Mouse (Mus musculus): Measurements from ENCODE around the gene Ankrd34a. TPM values are rescaled to one million over a fixed set of nuclear protein-coding genes. Genes with fewer than 3 reads are reported as not detected.

Gene Ankrd34a
- polyA plus RNA-seq, 1 experiment, result 3.7 TPM

GRCm38 (mm10) chr3:96573611-96574511 is 22.6 kb upstream of the Ankrd34a start:
- TF ChIP-seq MAX (IDR thresholded peaks at IDR 0.05) (no peak), CEBPB (IDR thresholded peaks at IDR 0.05; ENCODE audit: low read depth) (no peak), USF1 (IDR thresholded peaks at IDR 0.05; ENCODE audit: low read depth) (no peak), MYOD1 (IDR thresholded peaks at IDR 0.05; ENCODE audit: control insufficient read depth, insufficient read length, low read depth) (no peak), CTCF (IDR thresholded peaks at IDR 0.05; ENCODE audit: control insufficient read depth, insufficient read depth, insufficient read length) (no peak), FOSL1 (IDR thresholded peaks at IDR 0.05; ENCODE audit: insufficient read depth, low read length, poor library complexity, severe bottlenecking) (no peak), MYOG (IDR thresholded peaks at IDR 0.05; ENCODE audit: control insufficient read depth, extremely low read depth, insufficient read length) (no peak)
- no peak overlapping the region for H3K4me3 ChIP-seq (ENCODE audit: insufficient read depth, poor library complexity, severe bottlenecking)
- no peaks in the 10 kb centered on the region for H3K36me3 ChIP-seq (ENCODE audit: control insufficient read depth, insufficient read depth)

GRCm38 (mm10) chr3:96575272-96575984 is 21.0 kb upstream of the Ankrd34a start:
- Histone ChIP-seq H3ac (ENCODE audit: control insufficient read depth, insufficient read length, low read depth) (no peak overlapping the region), H3K27me3 (ENCODE audit: control insufficient read depth, insufficient read depth, insufficient read length) (no peaks in the 10 kb centered on the region), H3K79me2 (ENCODE audit: control insufficient read depth, insufficient read depth) (no peaks in the 10 kb centered on the region), H3K4me3 (ENCODE audit: insufficient read depth, poor library complexity, severe bottlenecking) (no peak overlapping the region), H3K36me3 (ENCODE audit: control insufficient read depth, insufficient read depth) (no peaks in the 10 kb centered on the region), H3K79me3 (ENCODE audit: low read depth) (no peaks in the 10 kb centered on the region)
- no peak for TF ChIP-seq CEBPB (IDR thresholded peaks at IDR 0.05; ENCODE audit: low read depth)

More at GRCm38 (mm10) chr3:96573611-96574511, 22.6 kb upstream of the Ankrd34a start:
- H3K79me2 ChIP-seq (ENCODE audit: control insufficient read depth, insufficient read depth), result no peaks in the 10 kb centered on the region
- H3ac ChIP-seq (ENCODE audit: control insufficient read depth, insufficient read length, low read depth), result no peak overlapping the region
- no peaks in the 10 kb centered on the region for H3K27me3 ChIP-seq (ENCODE audit: control insufficient read depth, insufficient read depth, insufficient read length)
- H3K79me3 ChIP-seq (ENCODE audit: low read depth), result no peaks in the 10 kb centered on the region

- no peak overlapping the region for H3K4me3 ChIP-seq (ENCODE audit: insufficient read depth, poor library complexity, severe bottlenecking)
- no peaks in the 10 kb centered on the region for H3K79me2 ChIP-seq (ENCODE audit: control insufficient read depth, insufficient read depth)
- TF ChIP-seq CEBPB (IDR thresholded peaks at IDR 0.05; ENCODE audit: low read depth) (peak; percentile 87), MYOD1 (IDR thresholded peaks at IDR 0.05; ENCODE audit: control insufficient read depth, insufficient read length, low read depth) (no peak), CTCF (IDR thresholded peaks at IDR 0.05; ENCODE audit: control insufficient read depth, insufficient read depth, insufficient read length) (no peak), FOSL1 (IDR thresholded peaks at IDR 0.05; ENCODE audit: insufficient read depth, low read length, poor library complexity, severe bottlenecking) (no peak), USF1 (IDR thresholded peaks at IDR 0.05; ENCODE audit: low read depth) (no peak)
- H3ac ChIP-seq (ENCODE audit: control insufficient read depth, insufficient read length, low read depth), result peak overlapping the region; percentile 48
- no peaks in the 10 kb centered on the region for H3K27me3 ChIP-seq (ENCODE audit: control insufficient read depth, insufficient read depth, insufficient read length)
- H3K36me3 ChIP-seq (ENCODE audit: control insufficient read depth, insufficient read depth), result no peaks in the 10 kb centered on the region
- H3K79me3 ChIP-seq (ENCODE audit: low read depth), result no peaks in the 10 kb centered on the region
Measured at GRCm38 (mm10) chr3:96576005-96576658, 20.3 kb upstream of the Ankrd34a start.

- H3K27me3 ChIP-seq (ENCODE audit: control insufficient read depth, insufficient read depth, insufficient read length), result no peaks in the 10 kb centered on the region
- H3ac ChIP-seq (ENCODE audit: control insufficient read depth, insufficient read length, low read depth), result peak within 1 kb of the TSS; percentile 67
- no peaks in the 10 kb centered on the region for H3K36me3 ChIP-seq (ENCODE audit: control insufficient read depth, insufficient read depth)
- TF ChIP-seq FOSL1 (IDR thresholded peaks at IDR 0.05; ENCODE audit: insufficient read depth, low read length, poor library complexity, severe bottlenecking) (no peak), CEBPB (IDR thresholded peaks at IDR 0.05; ENCODE audit: low read depth) (no peak), CTCF (IDR thresholded peaks at IDR 0.05; ENCODE audit: control insufficient read depth, insufficient read depth, insufficient read length) (no peak), MAX (IDR thresholded peaks at IDR 0.05) (peak; percentile 96), MYOD1 (IDR thresholded peaks at IDR 0.05; ENCODE audit: control insufficient read depth, insufficient read length, low read depth) (no peak), USF1 (IDR thresholded peaks at IDR 0.05; ENCODE audit: low read depth) (no peak), MYOG (IDR thresholded peaks at IDR 0.05; ENCODE audit: control insufficient read depth, extremely low read depth, insufficient read length) (no peak)
- H3K79me3 ChIP-seq (ENCODE audit: low read depth), result no peaks in the 10 kb centered on the region
- H3K4me3 ChIP-seq (ENCODE audit: insufficient read depth, poor library complexity, severe bottlenecking), result peak within 1 kb of the TSS; percentile 18
- H3K79me2 ChIP-seq (ENCODE audit: control insufficient read depth, insufficient read depth), result no peaks in the 10 kb centered on the region
Measured at GRCm38 (mm10) chr3:96576690-96577541, 19.5 kb upstream of the Ankrd34a start, which contains the start of gene Gm16253. Gene Gm16253, plus strand, starts transcription at chr3:96576984.

GRCm38 (mm10) chr3:96577566-96577965 is 18.9 kb upstream of the Ankrd34a start:
- TF ChIP-seq MAX (IDR thresholded peaks at IDR 0.05) (no peak), USF1 (IDR thresholded peaks at IDR 0.05; ENCODE audit: low read depth) (no peak), MYOG (IDR thresholded peaks at IDR 0.05; ENCODE audit: control insufficient read depth, extremely low read depth, insufficient read length) (no peak), MYOD1 (IDR thresholded peaks at IDR 0.05; ENCODE audit: control insufficient read depth, insufficient read length, low read depth) (no peak), CTCF (IDR thresholded peaks at IDR 0.05; ENCODE audit: control insufficient read depth, insufficient read depth, insufficient read length) (no peak), FOSL1 (IDR thresholded peaks at IDR 0.05; ENCODE audit: insufficient read depth, low read length, poor library complexity, severe bottlenecking) (no peak)
- H3K4me3 ChIP-seq (ENCODE audit: insufficient read depth, poor library complexity, severe bottlenecking), result no peak overlapping the region
- H3ac ChIP-seq (ENCODE audit: control insufficient read depth, insufficient read length, low read depth), result peak overlapping the region; percentile 67
- H3K79me2 ChIP-seq (ENCODE audit: control insufficient read depth, insufficient read depth), result no peaks in the 10 kb centered on the region
- H3K27me3 ChIP-seq (ENCODE audit: control insufficient read depth, insufficient read depth, insufficient read length), result no peaks in the 10 kb centered on the region
- no peaks in the 10 kb centered on the region for H3K79me3 ChIP-seq (ENCODE audit: low read depth)
- H3K36me3 ChIP-seq (ENCODE audit: control insufficient read depth, insufficient read depth), result no peaks in the 10 kb centered on the region

All from C2C12 (cell line).